Mouse (Mus musculus) ES-E14 (cell line): ENCODE results near the gene Rbl1. TPM values are rescaled to one million over a fixed set of nuclear protein-coding genes. Genes with fewer than 3 reads are reported as not detected.

Experiments used
- DNase-seq: peaks from one replicate; pipeline ENCODE4 v3.0.0-alpha.2; 2013; ENCODE audit warnings: low read depth, low spot score
- H3K27ac ChIP-seq: 2 replicates; pipeline ENCODE4 v1.5.1; 2012; ENCODE audit warnings: low read depth, mild to moderate bottlenecking, low read length, moderate library complexity, mixed read lengths; ENCODE audit not compliant: poor library complexity, insufficient read depth, severe bottlenecking
- H3K36me3 ChIP-seq: 2 replicates; pipeline ENCODE4 v1.6.1; 2012; ENCODE audit warnings: mild to moderate bottlenecking, low read length, moderate library complexity, mixed read lengths; ENCODE audit not compliant: control insufficient read depth, poor library complexity, insufficient read depth, severe bottlenecking
- H3K4me1 ChIP-seq, 2 experiments: fragments of 150-350 bp in 1 of 2; sonication (generic) in 1 of 2; 2 replicates each; pipeline ENCODE4 v1.6.1; 2012; ENCODE audit warnings: low read length in 2 of 2, mild to moderate bottlenecking in 1 of 2, mixed read lengths in 1 of 2; ENCODE audit not compliant: control insufficient read depth in 2 of 2, insufficient read depth in 2 of 2, poor library complexity in 1 of 2
- H3K4me3 ChIP-seq, 2 experiments: fragments of 150-350 bp in 1 of 2; sonication (generic) in 1 of 2; 2 replicates each; pipeline ENCODE4 v1.5.1; 2012; ENCODE audit warnings: low read length in 2 of 2, low read depth in 1 of 2, mild to moderate bottlenecking in 1 of 2, mixed read lengths in 1 of 2; ENCODE audit not compliant: insufficient read depth in 1 of 2, poor library complexity in 1 of 2, severe bottlenecking in 1 of 2
- H3K9ac ChIP-seq: 2 replicates; pipeline ENCODE4 v1.6.1; 2012; ENCODE audit warnings: low read depth, mild to moderate bottlenecking, low read length, mixed read lengths; ENCODE audit not compliant: poor library complexity, insufficient read depth, severe bottlenecking
- H3K9me3 ChIP-seq: fragments of 150-350 bp; sonication (generic); 2 replicates; pipeline ENCODE4 v1.6.1; 2012; ENCODE audit warnings: low read depth, mild to moderate bottlenecking, low read length; ENCODE audit not compliant: control insufficient read depth, insufficient read depth
- CHD2 ChIP-seq: IDR thresholded peaks from 2 replicates; pipeline ENCODE4 v1.6.1; 2014; ENCODE audit warnings: mild to moderate bottlenecking, low read depth, low read length, inconsistent platforms
- HCFC1 ChIP-seq: IDR thresholded peaks from 2 replicates; pipeline ENCODE4 v1.6.1; 2012; ENCODE audit warnings: low read length, inconsistent platforms, borderline replicate concordance; ENCODE audit not compliant: insufficient read depth
- MAFK ChIP-seq: IDR thresholded peaks from 2 replicates; pipeline ENCODE4 v1.6.1; 2014; ENCODE audit warnings: mild to moderate bottlenecking, low read depth, low read length, inconsistent platforms; ENCODE audit not compliant: insufficient read depth
- ZC3H11A ChIP-seq: IDR thresholded peaks from 2 replicates; pipeline ENCODE4 v1.6.1; 2012; ENCODE audit warnings: low read depth, mild to moderate bottlenecking, inconsistent platforms, low read length, borderline replicate concordance
- ZNF384 ChIP-seq: IDR thresholded peaks from 2 replicates; pipeline ENCODE4 v1.6.1; 2012; ENCODE audit warnings: low read depth, low read length, inconsistent platforms
- in situ Hi-C, 2 experiments: fragments of 600-800 bp; cut with MboI; formaldehyde crosslinking; loops; one replicate each; pipeline ENCODE4 v1.15.1; 2025; ENCODE audit warnings: low sequenced_read_pairs in 2 of 2, inconsistent platforms in 1 of 2; ENCODE audit not compliant: unreplicated experiment in 2 of 2
- total RNA-seq: library from RNA; depleted of rRNA; stranded (reverse); fragments of 300-350 nt; gene quantifications from 2 replicates; pipeline ENCODE4 v1.2.3, GENCODE M21; 2012

Gene Rbl1
- total RNA-seq, 1 experiment = 10.5 TPM

DNA sequence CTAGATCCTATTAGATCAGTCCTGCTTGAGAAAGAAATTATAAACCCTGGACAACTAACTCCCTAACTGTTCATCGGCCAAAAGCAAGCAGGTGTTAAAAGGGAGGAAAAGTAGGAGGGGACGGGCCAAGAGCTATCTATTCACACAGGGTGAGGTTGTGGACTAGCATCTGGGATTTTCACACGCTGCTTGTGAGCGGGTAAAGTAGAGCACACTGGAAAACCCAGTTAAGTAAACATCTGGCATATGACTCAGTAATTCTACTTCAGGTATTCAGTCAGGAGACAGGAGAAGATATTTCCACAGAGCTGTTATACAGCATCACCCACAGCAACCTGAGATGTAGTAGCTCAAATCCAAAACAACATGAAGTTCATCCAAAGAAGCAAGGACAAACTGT lies 85.8 kb downstream of the Rbl1 start:
- H3K36me3 ChIP-seq = peaks cover 3% of the 10 kb centered on the region; the same call in 1 of the 2 replicates
- no peak overlapping the region for H3K27ac ChIP-seq
- H3K9ac ChIP-seq = no peak overlapping the region
- no peak for TF ChIP-seq CHD2
- TF ChIP-seq ZNF384 = no peak
- TF ChIP-seq HCFC1 = no peak
- TF ChIP-seq ZC3H11A = no peak
- TF ChIP-seq MAFK = no peak
- in situ Hi-C loops = no loop called here
- 0 out of 4 replicates have a peak, but pooled peaks cover 0 to under 1% of the 10 kb centered on the region in 2 experiments for H3K4me1 ChIP-seq
- no peak overlapping the region for H3K4me3 ChIP-seq
- H3K9me3 ChIP-seq = no peaks in the 10 kb centered on the region
- DNase-seq = no peak

DNA sequence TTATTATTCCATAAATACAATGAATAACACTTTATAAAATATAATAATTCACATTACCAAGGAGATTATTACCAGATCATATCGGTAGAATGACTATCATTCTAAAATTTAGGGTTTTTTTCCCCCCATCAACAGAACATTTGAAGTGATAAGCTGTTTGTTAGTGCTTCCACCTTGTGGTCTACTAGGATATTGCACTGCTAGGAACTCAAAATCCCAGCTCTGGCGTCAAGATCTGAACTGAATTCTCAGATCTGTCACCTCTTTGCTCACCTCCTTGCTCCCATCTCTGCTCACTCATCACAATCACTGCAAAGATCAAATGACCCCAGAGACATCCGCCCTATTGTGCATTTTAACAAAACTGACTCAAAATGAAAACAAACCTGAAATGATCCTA lies 87.4 kb downstream of the Rbl1 start:
- Histone ChIP-seq H3K9ac (no peak overlapping the region), H3K27ac (no peak overlapping the region), H3K36me3 (peaks cover 5% of the 10 kb centered on the region; the same call in 1 of the 2 replicates), H3K4me1 (0 out of 4 replicates have a peak, but pooled peaks cover 0 to 2% of the 10 kb centered on the region in 2 experiments), H3K4me3 (no peak overlapping the region), H3K9me3 (no peaks in the 10 kb centered on the region)
- in situ Hi-C loops = no loop called here
- no peak for DNase-seq
- TF ChIP-seq ZC3H11A (no peak), CHD2 (no peak), MAFK (no peak), HCFC1 (no peak), ZNF384 (no peak)

DNA sequence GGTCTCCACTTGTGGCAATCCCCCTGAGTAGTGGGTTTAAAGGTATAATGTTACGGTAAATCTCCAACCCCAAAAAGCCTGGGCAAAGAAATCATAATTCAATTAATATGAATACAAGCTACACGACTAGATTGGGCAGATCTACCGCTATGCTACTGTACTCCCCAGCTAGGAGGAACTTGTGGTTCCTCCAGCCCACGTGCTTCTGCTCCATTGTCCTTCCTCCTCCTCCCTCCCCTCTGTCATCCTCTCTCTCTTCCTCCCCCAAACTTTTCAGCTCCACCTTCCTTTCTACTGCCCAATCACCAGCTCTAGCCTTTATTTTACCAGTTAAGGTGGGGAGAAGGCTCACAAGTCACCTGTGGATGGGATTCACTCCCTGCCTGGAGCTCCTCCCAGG lies 96.1 kb downstream of the Rbl1 start:
- TF ChIP-seq CHD2 (no peak), MAFK (no peak), HCFC1 (no peak), ZNF384 (no peak)

DNA sequence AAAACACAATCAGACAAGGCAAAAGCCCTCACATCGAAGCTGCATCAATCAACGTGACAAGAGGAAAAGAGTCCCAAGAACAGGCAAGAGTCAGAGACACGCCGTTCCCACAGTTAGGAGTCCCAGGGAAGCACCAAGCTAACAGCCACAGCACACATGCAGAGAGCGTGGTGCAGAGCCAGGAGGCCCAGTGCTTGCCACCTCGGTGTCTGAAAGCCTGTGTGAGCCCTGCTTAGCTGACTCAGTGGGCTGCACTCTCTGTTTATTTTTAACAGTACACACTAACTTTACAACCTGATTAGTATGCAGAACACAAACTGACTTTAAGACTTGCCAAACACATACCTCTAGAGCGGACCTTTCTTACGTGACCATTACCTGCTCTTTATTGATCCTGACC lies 99.9 kb downstream of the Rbl1 start:
- in situ Hi-C loops = no loop called here
- no peak for DNase-seq
- Histone ChIP-seq H3K36me3 (peaks cover 7% of the 10 kb centered on the region; the same call in 1 of the 2 replicates), H3K4me1 (peaks cover 3 to 6% of the 10 kb centered on the region in 2 experiments; a peak in 3 of 4 replicates), H3K27ac (no peak overlapping the region), H3K9me3 (no peaks in the 10 kb centered on the region), H3K4me3 (no peak overlapping the region), H3K9ac (no peak overlapping the region)
- TF ChIP-seq HCFC1 (no peak), ZC3H11A (no peak), ZNF384 (no peak), MAFK (no peak), CHD2 (no peak)

More for the DNA sequence above, 96.1 kb downstream of the Rbl1 start:
- DNase-seq = no peak
- Histone ChIP-seq H3K4me3 (no peak overlapping the region), H3K36me3 (peaks cover 4% of the 10 kb centered on the region; the same call in 1 of the 2 replicates), H3K9ac (no peak overlapping the region), H3K9me3 (no peaks in the 10 kb centered on the region), H3K4me1 (no peaks in the 10 kb centered on the region), H3K27ac (no peak overlapping the region)
- in situ Hi-C loops = no loop called here
